Mouse (Mus musculus): Measurements from ENCODE around the gene Rep15.

- TF ChIP-seq CTCF (IDR thresholded peaks at IDR 0.05; ENCODE audit: insufficient read depth, low read depth, low read length), result no peak
- TF ChIP-seq POLR2A (IDR thresholded peaks at IDR 0.05; ENCODE audit: insufficient read depth, low read depth, low read length), result no peak
Measured at GRCm38 (mm10) chr6:147053785-147054646, 21.6 kb downstream of the Rep15 start.

All from olfactory bulb, adult 2 months (tissue).